Mouse (Mus musculus) bone marrow macrophage, adult 2 months (primary cell): Measurements from ENCODE around the gene Cxcl16. TPM values are rescaled to one million over a fixed set of nuclear protein-coding genes. Genes with fewer than 3 reads are reported as not detected.

ENCODE experiments used
- H3K27ac ChIP-seq: 2 replicates; pipeline ENCODE4 v1.5.1; 2012; ENCODE audit warnings: low read depth, low read length; ENCODE audit not compliant: insufficient read depth
- H3K4me1 ChIP-seq: 2 replicates; pipeline ENCODE4 v1.6.1; 2012; ENCODE audit warnings: low read length; ENCODE audit not compliant: control insufficient read depth, insufficient read depth
- H3K4me3 ChIP-seq: 2 replicates; pipeline ENCODE4 v1.5.1; 2012; ENCODE audit warnings: mild to moderate bottlenecking, low read length, moderate library complexity; ENCODE audit not compliant: insufficient read depth
- CTCF ChIP-seq: IDR thresholded peaks from 2 replicates; pipeline ENCODE4 v1.5.1; 2012; ENCODE audit warnings: low read depth, mild to moderate bottlenecking, low read length, moderate library complexity
- POLR2A ChIP-seq: IDR thresholded peaks from 2 replicates; pipeline ENCODE4 v1.6.1; 2012; ENCODE audit warnings: mild to moderate bottlenecking, low read depth, low read length, borderline replicate concordance
- polyA plus RNA-seq: library from polyadenylated mRNA; stranded (reverse); fragments of >200 nt; gene quantifications from 2 replicates; pipeline ENCODE4 v1.2.4, GENCODE M21; 2012; ENCODE audit not compliant: missing spikeins, insufficient read depth, insufficient read length

The Cxcl16 gene
- polyA plus RNA-seq, 1 experiment = 434 TPM

DNA sequence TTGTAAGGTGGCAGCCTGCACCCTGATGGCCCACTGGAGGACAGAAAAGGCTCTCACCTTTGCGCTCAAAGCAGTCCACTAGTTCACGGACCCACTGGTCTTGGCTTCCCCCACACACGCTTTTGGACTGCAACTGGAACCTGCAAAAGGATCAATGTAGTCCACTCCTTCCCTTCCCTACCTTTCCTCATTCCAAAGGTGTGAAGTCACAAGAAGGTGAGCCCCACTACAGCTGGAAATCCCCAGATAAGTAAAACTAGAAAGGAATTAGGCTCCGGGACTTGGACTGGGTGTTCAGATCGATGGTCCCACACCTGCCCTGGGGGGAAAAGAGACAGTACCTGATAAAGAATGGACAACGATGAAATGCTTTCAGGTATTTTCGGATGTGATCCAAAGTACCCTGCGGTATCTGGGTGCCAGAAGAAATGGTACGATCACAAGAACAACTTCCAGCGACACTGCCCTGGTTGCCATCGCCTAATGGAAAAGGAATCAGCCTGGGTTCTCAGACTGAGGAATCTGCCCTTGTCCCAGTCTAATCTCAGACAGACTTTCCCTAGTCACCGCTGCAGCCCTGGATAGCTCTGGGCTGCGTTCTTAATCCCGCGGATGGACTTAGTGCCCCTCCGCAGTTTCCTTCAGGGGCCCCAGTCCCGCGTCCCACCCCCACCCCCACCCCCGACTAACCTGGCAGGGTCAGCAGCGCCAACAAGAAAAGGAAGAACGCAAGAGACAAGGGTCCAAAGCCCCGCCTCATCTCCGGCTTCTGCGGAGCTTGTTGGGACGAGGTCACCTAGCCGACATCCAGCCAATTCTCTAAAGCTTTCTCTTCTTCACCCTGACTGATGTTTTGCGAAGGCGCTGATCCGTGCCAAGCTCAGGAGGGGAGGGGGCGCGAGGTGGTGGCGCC lies 840 bp downstream of the Cxcl16 start, which contains the start of gene Zmynd15:
Gene Zmynd15 (plus strand): TSS at position 746 of the 913 bp plus-strand sequence.
- H3K4me1 ChIP-seq = peaks cover 29% of the 10 kb centered on the region
- peak within 1 kb of the TSS; percentile 58 for H3K27ac ChIP-seq
- TF ChIP-seq CTCF = no peak
- no peak for TF ChIP-seq POLR2A
- peak within 1 kb of the TSS; percentile 66 for H3K4me3 ChIP-seq

DNA sequence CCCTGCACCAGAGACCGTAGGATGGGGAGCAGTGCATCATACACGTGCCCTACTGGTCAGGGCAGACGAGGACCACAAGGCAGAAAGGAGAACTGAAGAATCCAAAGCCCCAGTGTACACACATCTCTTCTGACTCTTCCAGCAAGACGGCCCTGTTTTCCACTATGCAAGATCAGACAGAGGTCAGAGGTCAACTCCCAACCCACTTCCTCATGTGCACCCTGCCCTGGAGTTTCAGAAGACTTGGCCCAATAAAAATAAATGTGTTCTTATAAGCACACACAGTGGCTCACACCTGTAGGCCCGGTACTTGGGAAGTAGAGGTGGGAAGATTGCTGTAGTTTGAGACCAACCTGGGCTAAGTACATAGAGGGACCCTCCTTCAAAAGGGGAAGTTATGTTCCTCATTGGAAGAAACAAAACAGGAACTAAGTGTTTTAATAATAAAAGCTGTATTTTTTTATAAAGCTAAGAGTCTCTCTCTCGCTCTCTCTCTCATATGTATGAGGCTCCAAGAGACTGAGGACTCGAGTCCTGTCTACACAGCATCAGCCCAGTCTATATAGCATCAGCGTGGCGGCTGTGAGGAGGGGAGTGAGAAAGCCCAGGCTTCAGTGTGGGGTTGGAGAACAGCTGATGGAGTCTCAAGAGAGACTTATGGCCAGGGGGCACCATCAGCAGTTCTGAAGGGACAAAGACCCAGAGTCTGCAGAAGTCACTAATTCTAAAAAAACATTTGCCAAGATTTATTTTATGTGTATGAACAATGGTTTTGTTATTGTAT lies 6.3 kb downstream of the Cxcl16 start:
- H3K4me1 ChIP-seq = peaks cover 48% of the 10 kb centered on the region
- H3K4me3 ChIP-seq = peak overlapping the region; percentile 14; the same call in 1 of the 2 replicates
- H3K27ac ChIP-seq = peak overlapping the region; percentile 96
- no peak for TF ChIP-seq CTCF
- TF ChIP-seq POLR2A = no peak

DNA sequence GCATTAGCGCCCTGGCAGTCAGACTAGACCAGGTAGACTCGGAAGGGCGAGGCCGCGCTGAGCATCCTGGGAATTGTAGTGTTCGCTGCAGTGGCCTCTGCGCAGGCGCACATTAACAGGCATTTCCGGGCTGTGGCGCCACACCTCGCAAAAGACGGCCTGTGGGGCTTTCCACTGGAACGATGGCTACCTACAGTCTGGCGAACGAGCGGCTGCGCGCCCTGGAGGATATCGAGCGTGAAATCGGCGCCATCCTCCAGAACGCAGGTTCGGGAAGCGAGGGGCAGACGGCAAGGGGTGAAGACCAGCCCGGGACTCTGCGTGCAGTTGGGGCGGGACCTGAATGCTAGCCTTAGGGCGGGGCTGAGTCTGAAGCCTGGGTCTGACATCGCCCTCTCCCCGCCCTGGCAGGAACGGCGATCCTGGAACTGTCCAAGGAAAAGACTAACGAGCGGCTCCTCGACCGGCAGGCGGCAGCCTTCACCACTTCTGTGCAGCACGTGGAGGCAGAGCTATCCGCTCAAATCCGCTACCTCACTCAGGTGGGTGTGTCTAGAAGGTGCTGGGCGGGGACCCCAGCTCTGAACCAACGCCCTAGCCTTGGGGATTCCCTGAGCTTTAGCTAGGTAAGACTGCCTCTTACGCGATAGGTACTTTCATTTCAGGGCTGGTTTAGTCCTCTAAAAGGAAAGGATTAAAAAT lies 7.8 kb downstream of the Cxcl16 start, which contains the start of gene Med11:
Gene Med11 (plus strand): TSS at position 123 of the 702 bp plus-strand sequence.
- Histone ChIP-seq H3K4me3 (peak within 1 kb of the TSS; percentile 90), H3K4me1 (peaks cover 54% of the 10 kb centered on the region), H3K27ac (peak within 1 kb of the TSS; percentile 96)
- TF ChIP-seq CTCF = peak; percentile 76
- no peak for TF ChIP-seq POLR2A

DNA sequence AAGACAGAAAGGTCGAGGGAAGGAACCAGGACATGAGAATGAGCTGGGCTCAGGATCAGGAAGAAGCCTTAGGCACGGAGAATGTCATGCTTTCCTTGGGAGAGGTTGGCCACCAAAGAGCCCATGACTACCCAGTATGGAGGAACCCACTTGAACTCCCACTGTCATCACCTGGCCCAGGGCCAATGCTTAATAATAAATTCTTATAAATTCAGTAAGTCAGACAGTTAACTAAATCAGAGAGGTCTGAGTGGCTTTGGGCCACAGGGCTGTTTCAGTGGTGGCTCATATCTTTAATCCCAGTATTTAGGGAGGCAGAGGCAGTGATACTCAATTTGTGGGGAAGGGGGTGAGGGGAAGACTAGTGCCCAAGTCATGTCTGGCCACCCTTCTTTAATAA lies 8.9 kb downstream of the Cxcl16 start:
- Histone ChIP-seq H3K27ac (no peak overlapping the region), H3K4me1 (peaks cover 56% of the 10 kb centered on the region), H3K4me3 (no peak overlapping the region)
- no peak for TF ChIP-seq CTCF
- TF ChIP-seq POLR2A = no peak

DNA sequence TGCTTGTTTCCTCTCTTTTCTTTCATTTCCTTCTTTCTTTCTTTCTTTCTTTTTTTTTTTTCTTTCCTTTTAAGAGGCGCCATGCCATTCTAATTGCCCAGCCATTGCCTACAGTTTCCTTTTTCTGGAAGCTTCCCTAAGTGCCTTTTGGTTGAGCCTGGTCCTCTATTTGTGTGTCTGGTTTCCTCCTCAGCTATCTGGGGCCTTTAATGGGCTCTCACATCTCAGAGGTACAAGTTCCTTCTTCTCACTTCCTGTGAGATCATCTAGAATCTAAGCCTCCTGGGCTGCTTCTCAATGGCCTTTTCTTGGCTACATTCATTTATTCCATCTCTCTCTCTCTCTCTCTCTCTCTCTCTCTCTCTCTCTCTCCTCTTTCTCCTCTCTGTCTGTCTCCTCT lies 12.4 kb downstream of the Cxcl16 start:
- TF ChIP-seq POLR2A = no peak
- TF ChIP-seq CTCF = no peak
- no peak overlapping the region for H3K4me3 ChIP-seq
- H3K27ac ChIP-seq = peak overlapping the region; percentile 90
- peaks cover 49% of the 10 kb centered on the region for H3K4me1 ChIP-seq

DNA sequence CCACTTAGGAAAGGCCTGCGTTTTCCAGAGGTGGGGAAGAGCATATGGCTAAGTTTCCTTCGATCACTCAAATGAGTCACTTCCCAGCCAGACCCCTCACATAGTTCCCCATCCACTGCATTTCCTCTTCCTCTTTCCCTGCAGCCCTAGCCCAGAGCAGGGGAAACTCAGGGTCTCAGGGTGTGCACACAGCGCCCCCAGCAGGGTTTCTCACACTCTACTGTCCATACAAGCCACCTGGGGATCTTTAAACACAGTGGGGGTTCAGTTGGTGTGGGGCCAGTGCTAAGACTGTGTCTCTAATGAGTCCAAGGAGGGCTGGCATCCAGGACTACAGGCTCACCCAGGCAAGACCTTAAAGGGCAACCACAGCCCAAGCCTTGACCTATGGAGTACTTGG lies 13.0 kb downstream of the Cxcl16 start:
- peak overlapping the region; percentile 90 for H3K27ac ChIP-seq
- H3K4me1 ChIP-seq = peaks cover 55% of the 10 kb centered on the region
- H3K4me3 ChIP-seq = no peak overlapping the region
- TF ChIP-seq CTCF (peak; percentile 67), POLR2A (no peak)

DNA sequence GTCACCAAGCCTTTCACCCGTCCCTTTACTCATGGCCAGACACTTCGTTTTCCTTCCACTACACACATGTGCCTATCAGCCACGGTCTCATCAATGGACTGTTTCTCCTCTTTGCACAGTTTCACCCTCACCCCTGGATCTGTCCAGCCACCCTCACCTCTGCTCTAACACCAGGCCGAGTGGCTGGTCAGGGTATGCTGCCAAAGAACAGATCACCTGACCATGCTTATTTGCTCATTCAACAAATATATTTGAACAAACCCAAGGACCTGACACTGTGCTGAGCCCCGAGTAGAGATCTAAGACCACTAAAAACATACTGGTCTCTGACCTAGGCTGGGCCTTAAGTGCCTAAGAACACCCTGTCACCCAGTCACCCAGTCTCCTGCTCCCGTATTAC lies 15.1 kb downstream of the Cxcl16 start:
- no peak for TF ChIP-seq CTCF
- TF ChIP-seq POLR2A = no peak
- peak overlapping the region; percentile 44 for H3K27ac ChIP-seq
- peaks cover 59% of the 10 kb centered on the region for H3K4me1 ChIP-seq
- H3K4me3 ChIP-seq = no peak overlapping the region

DNA sequence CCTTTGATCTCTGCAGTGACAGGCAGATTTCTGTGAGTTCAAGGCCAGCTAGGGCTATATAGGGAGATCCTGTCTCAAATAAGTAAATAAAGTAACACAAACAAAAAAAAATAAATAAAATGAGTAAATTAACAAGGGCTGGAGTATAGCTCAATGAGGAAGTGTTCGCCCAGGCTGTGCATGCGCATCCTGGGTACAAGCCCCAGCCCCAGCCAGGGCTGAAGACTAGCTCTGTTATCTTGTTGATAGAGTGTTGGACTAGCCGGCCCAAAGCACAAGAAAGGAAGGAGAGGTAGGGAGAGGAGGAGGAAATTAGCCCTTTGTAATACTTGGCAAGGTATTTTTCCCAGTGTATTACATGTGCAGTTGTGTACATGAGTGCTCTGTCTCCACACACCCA lies 15.8 kb downstream of the Cxcl16 start:
- Histone ChIP-seq H3K4me3 (no peak overlapping the region), H3K27ac (no peak overlapping the region), H3K4me1 (peaks cover 59% of the 10 kb centered on the region)
- TF ChIP-seq CTCF = no peak
- TF ChIP-seq POLR2A = no peak

DNA sequence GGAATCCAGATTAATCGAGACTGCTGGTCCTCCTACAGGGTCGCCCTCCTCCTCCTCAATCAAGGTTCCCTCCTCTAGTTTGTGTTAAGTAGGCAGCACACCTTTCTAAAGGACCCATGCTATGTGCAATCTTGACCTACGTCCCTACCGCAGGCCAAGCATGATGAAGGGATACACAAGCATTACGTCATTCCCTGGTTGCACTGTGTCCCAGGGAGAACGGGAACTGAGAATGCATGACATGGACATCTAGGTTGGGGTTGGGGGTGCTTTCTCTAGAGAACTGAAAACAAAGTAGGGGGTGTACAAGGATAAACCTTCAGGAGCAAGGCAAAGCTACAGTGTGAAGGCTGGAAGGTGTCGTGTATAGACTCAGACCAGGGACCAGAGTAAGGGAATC lies 17.9 kb downstream of the Cxcl16 start:
- peaks cover 53% of the 10 kb centered on the region for H3K4me1 ChIP-seq
- TF ChIP-seq POLR2A = no peak
- peak overlapping the region; percentile 6; the same call in 1 of the 2 replicates for H3K27ac ChIP-seq
- H3K4me3 ChIP-seq = no peak overlapping the region

DNA sequence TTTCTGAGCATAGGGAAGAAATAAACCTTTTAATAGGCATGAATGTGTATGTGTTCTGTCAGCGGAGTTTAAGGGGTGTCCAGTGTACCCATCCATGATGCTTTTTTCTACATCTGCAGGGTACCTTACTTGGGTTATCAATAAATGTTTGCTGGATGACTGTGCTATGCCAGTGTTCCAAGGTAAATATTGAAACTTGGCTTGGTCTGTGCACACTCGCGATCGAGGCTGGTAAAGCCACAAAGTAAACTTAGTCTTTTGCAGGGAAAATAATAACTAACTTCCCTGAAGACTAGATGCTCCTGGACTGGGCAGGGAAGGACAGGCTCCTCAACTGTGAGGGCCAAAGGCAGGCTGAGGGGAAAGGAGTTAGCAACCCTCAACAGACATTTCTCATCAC lies 19.1 kb downstream of the Cxcl16 start:
- H3K4me1 ChIP-seq = peaks cover 52% of the 10 kb centered on the region
- H3K27ac ChIP-seq = no peak overlapping the region
- TF ChIP-seq CTCF (no peak), POLR2A (no peak)
- H3K4me3 ChIP-seq = no peak overlapping the region
